Mouse (Mus musculus) hindbrain, embryonic 13.5 days (tissue): ENCODE data around the gene Gdpd3. TPM values are rescaled to one million over a fixed set of nuclear protein-coding genes. Genes with fewer than 3 reads are reported as not detected.
"Not testable (repeated sequence)": the region's sequence is repeated elsewhere in the genome, so short reads cannot be mapped to it uniquely, and the experiment has no call there.

ENCODE experiments used
- ATAC-seq: fragments of 200-750 bp; cut with Nextera tagmentation; 2 replicates; pipeline ENCODE4 v1.8.0; 2017; ENCODE audit warnings: moderate TSS enrichment; ENCODE audit not compliant: low FRiP score
- H3K27ac ChIP-seq: fragments of 300-500 bp; sonication (generic); 2 replicates; pipeline ENCODE4 v1.5.1; 2015; ENCODE audit warnings: inconsistent platforms, mild to moderate bottlenecking, moderate library complexity
- H3K27me3 ChIP-seq: fragments of 300-500 bp; sonication (generic); 2 replicates; pipeline ENCODE4 v1.6.1; 2015; ENCODE audit warnings: mild to moderate bottlenecking, inconsistent platforms
- H3K36me3 ChIP-seq: fragments of 300-500 bp; sonication (generic); 2 replicates; pipeline ENCODE4 v1.6.1; 2015; ENCODE audit warnings: mild to moderate bottlenecking, inconsistent platforms
- H3K4me1 ChIP-seq: fragments of 300-500 bp; sonication (generic); replicated peaks from 2 replicates; pipeline ENCODE4 v1.6.1; 2015; ENCODE audit warnings: inconsistent platforms
- H3K4me2 ChIP-seq: fragments of 300-500 bp; sonication (generic); 2 replicates; pipeline ENCODE4 v1.6.1; 2015; ENCODE audit warnings: inconsistent platforms, mild to moderate bottlenecking, moderate library complexity
- H3K4me3 ChIP-seq: fragments of 300-500 bp; sonication (generic); 2 replicates; pipeline ENCODE4 v1.5.1; 2015; ENCODE audit warnings: mild to moderate bottlenecking, inconsistent platforms
- H3K9ac ChIP-seq: fragments of 300-500 bp; sonication (generic); 2 replicates; pipeline ENCODE4 v1.6.1; 2015; ENCODE audit warnings: mild to moderate bottlenecking, inconsistent platforms
- H3K9me3 ChIP-seq: fragments of 300-500 bp; sonication (generic); 2 replicates; pipeline ENCODE4 v1.6.1; 2016; ENCODE audit warnings: inconsistent platforms
- WGBS: fragments of 180-500 bp; shearing (Covaris S2); methylation state at CpG from one replicate; pipeline ENCODE4 v1.1.7; 2015; 5-methylcytosine and 5-hydroxymethylcytosine counted together
- polyA plus RNA-seq: library from polyadenylated mRNA; unstranded; fragments of >200 nt; fragmentation: Nextera tagmentation; extraction: Ambion mirVana; gene quantifications from 2 replicates; pipeline ENCODE4 v1.2.1, GENCODE M21; 2015

Gene Gdpd3
- polyA plus RNA-seq = 2.0 and 2.3 TPM in 2 replicates

DNA sequence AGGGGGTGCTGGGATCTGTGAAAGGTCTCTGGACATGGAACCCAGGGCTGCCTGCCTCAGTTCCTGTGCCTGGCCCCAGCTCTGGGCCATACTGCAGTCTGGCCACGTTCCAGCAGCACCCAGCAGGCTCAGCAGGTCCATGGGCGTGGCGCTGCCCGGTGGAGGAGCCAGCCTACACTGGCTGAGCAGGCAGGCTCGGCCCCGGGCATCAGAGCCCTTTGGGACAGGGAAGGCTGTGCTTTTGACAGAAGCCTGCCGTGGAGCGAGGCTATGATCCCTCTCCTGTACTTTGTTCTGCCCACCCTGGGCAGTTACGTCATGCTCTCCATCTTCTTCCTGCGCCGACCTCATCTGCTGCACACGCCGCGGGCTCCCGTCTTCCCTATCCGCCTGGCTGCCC lies at the start of gene Gdpd3:
Gene Gdpd3 (plus strand): TSS at position 134 of the 400 bp plus-strand sequence.
- H3K27ac ChIP-seq = no peak within 1 kb of the TSS
- no peaks in the 10 kb centered on the region for H3K9me3 ChIP-seq
- no peaks in the 10 kb centered on the region for H3K27me3 ChIP-seq
- H3K4me2 ChIP-seq = no peak within 1 kb of the TSS
- H3K4me1 ChIP-seq = peaks cover 27% of the 10 kb centered on the region
- no peak for ATAC-seq
- H3K36me3 ChIP-seq = peaks cover 85% of the 10 kb centered on the region
- 89% methylated on average over 16 of the region's 16 CpGs for WGBS
- H3K9ac ChIP-seq = no peak within 1 kb of the TSS
- no peak within 1 kb of the TSS for H3K4me3 ChIP-seq

DNA sequence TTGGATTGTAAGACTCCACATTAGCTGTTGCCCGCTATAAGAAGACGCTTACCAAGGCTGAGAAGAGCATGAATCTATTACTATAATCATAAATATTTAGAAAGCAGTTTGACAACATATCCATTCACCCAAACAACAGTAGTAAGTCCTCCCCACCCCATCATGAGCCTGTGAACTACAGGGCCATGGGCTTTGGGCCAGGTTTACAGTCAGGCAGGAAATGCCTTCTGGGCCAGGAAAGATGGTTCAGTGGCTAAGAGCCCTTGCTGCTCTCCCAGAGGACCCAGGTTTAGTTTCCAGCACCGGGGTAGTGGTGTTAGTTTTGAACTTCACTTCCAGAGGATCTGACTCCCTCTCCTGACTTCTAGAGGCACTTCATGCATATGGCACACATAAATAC lies 48.6 kb upstream of the Gdpd3 start:
- no peak for ATAC-seq
- no peak overlapping the region for H3K4me2 ChIP-seq
- WGBS = 90% methylated on average over 3 of the region's 3 CpGs

DNA sequence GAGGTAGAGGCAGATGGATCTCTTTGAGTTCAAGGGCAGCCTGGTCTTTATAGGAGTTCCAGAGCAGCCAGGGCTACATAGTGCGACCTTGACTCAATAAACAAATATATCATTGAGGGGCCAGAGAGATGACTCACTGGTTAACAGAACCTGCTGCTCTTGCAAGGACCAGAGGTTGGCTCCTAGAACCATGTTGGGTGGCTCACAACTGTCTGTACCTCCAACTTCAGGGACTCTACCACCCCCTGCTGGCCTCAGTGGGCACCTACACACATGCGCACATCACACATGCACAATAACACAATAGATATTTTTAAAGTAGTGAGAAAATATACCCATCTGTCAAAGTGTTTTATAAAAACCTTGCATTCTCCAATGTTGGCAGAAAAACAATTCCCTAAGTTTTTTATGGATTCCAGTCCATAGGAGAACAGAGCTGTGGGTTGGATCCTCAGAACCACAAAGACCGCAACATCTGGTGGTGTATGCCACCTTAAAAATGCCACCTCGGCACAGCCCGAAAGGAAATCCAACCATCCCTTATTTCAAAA lies 47.3 kb upstream of the Gdpd3 start:
- H3K4me3 ChIP-seq = no peak overlapping the region
- H3K9me3 ChIP-seq = peaks cover 5% of the 10 kb centered on the region; the same call in 1 of the 2 replicates
- no peak overlapping the region for H3K4me2 ChIP-seq
- H3K27ac ChIP-seq = no peak overlapping the region
- no peaks in the 10 kb centered on the region for H3K4me1 ChIP-seq
- H3K9ac ChIP-seq = no peak overlapping the region
- no peaks in the 10 kb centered on the region for H3K27me3 ChIP-seq
- 97% methylated on average over 5 of the region's 5 CpGs for WGBS
- no peaks in the 10 kb centered on the region for H3K36me3 ChIP-seq
- no peak for ATAC-seq

More for the DNA sequence above, 48.6 kb upstream of the Gdpd3 start:
- Histone ChIP-seq H3K27me3 (no peaks in the 10 kb centered on the region), H3K9ac (no peak overlapping the region), H3K27ac (no peak overlapping the region), H3K4me1 (no peaks in the 10 kb centered on the region), H3K9me3 (0 out of 2 replicates have a peak, but pooled peaks cover 3% of the 10 kb centered on the region), H3K36me3 (no peaks in the 10 kb centered on the region), H3K4me3 (no peak overlapping the region)

DNA sequence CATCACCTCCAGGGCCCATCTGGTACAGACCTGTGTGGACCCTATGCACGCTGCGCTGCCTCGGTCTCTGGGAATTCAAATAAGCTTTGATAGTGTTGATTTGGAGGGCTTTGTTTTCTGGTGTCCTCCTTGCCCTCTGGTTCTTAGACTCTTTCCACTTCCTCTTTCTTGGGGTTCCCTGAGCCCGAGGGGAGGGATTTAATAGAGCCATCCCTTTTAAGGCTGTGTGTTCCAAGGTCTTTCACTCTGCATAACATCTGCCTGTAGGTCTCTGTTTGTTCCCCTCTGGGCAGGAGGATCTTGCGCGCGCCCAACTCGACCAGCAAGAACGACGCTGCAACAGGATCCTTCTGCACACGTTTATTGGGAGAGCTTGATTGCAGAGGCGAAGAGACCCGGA lies 44.5 kb upstream of the Gdpd3 start:
- no peaks in the 10 kb centered on the region for H3K4me1 ChIP-seq
- no peaks in the 10 kb centered on the region for H3K27me3 ChIP-seq
- peaks cover 5% of the 10 kb centered on the region; the same call in 1 of the 2 replicates for H3K9me3 ChIP-seq
- WGBS = 91% methylated on average over 13 of the region's 13 CpGs
- no peak overlapping the region for H3K9ac ChIP-seq
- H3K36me3 ChIP-seq = no peaks in the 10 kb centered on the region
- ATAC-seq = no peak
- no peak overlapping the region for H3K4me3 ChIP-seq
- no peak overlapping the region for H3K4me2 ChIP-seq
- H3K27ac ChIP-seq = no peak overlapping the region

DNA sequence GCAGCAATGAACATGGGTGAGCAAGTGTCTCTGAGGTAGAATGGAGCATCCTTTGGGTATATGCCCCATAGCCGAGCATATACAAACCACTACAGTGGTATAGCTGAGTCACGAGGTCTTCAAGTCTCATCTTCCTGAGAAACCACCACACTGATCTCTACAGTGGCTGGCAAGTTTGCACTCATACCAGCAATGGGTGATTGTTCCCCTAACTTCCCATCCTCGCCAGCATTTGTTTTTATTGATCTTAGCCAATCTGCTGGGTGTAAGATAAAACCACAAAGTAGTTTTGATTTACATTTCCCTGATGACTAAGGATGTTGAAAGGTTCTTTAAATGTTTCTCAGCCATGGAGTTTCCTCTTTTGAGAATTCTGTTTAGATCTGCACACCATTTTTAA lies 41.1 kb upstream of the Gdpd3 start:
- Histone ChIP-seq H3K9ac (no peak overlapping the region), H3K36me3 (no peaks in the 10 kb centered on the region), H3K4me1 (no peaks in the 10 kb centered on the region), H3K9me3 (peaks cover 5% of the 10 kb centered on the region; the same call in 1 of the 2 replicates), H3K27me3 (no peaks in the 10 kb centered on the region), H3K27ac (no peak overlapping the region), H3K4me3 (no peak overlapping the region), H3K4me2 (no peak overlapping the region)
- WGBS = 84% methylated on average over 3 of the region's 3 CpGs
- no peak for ATAC-seq

DNA sequence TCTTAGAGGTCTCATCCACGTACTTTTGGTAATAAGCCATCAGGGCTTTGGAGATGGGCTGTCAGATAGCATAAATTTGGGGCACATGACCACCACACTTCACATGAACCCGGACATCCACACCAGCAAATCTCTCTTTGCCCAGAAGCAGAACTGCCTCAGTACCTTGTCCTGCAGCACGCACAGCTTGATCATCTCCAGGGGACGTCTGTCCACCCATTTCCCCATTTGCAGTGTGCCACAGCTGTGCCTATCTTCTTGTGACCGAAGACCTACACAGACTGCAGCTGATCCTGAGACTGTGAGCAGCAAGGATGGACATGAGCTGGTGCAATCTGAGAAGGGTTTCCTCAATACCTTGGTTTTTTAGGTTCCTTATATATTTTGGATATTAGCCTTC lies 40.5 kb upstream of the Gdpd3 start:
- no peak for ATAC-seq
- Histone ChIP-seq H3K9me3 (peaks cover 5% of the 10 kb centered on the region; the same call in 1 of the 2 replicates), H3K27ac (no peak overlapping the region), H3K36me3 (no peaks in the 10 kb centered on the region), H3K4me1 (no peaks in the 10 kb centered on the region), H3K4me2 (no peak overlapping the region), H3K27me3 (no peaks in the 10 kb centered on the region), H3K9ac (no peak overlapping the region), H3K4me3 (no peak overlapping the region)
- WGBS = 86% methylated on average over 5 of the region's 5 CpGs

DNA sequence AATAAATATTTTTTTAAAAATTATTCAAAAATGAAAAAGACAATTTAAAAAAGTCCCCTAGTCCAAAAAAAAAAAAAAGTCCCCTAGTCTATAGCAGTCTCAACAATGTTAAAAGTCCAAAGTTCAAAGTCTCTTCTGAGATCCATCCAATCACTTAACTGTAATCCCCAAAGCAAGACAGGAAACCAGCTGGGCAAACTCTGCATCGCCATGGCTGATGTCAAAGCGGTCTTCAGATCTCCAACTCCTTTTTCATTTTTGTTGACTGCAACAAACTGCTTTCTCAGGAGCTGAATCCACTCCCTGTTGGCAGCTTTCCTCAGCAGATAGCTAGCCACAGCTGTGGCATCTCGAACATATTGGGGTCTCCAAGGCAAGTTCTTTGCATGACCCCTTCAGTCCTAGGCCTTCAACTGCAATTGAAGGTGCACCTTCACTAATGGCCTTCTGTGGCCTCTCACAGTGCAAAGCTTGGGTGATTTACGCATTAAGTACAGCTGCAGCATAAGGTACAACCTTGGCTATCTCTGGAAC lies 35.8 kb upstream of the Gdpd3 start:
- not testable (repeated sequence) for H3K27ac ChIP-seq, ATAC-seq, H3K36me3 ChIP-seq, H3K4me1 ChIP-seq, H3K9ac ChIP-seq, H3K27me3 ChIP-seq, H3K4me2 ChIP-seq, H3K9me3 ChIP-seq, H3K4me3 ChIP-seq
- WGBS = 85% methylated on average over 4 of the region's 4 CpGs

DNA sequence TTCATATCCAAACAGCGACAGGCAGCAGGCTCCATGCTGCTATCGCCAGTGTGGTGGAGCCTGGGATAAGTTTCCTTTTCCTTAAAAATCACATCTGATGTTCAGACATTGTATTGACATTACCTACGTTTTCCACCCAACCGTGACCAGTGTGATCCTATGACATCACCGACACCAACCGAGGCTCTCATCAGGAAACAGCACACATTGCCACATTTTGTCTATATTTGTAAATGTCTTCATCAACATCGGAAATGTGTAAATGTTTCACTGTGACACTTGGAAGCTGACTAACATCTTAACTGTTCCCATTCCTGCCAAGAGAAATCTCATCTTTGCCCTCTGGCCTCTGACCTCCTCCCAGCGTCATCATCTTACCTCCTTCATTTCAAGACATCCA lies 30.0 kb upstream of the Gdpd3 start:
- Histone ChIP-seq H3K4me1 (0 out of 2 replicates have a peak, but pooled peaks cover 10% of the 10 kb centered on the region), H3K36me3 (no peaks in the 10 kb centered on the region), H3K9ac (no peak overlapping the region), H3K27ac (no peak overlapping the region), H3K9me3 (no peaks in the 10 kb centered on the region), H3K4me3 (no peak overlapping the region), H3K4me2 (no peak overlapping the region), H3K27me3 (no peaks in the 10 kb centered on the region)
- ATAC-seq = no peak
- 83% methylated on average over 8 of the region's 8 CpGs for WGBS

DNA sequence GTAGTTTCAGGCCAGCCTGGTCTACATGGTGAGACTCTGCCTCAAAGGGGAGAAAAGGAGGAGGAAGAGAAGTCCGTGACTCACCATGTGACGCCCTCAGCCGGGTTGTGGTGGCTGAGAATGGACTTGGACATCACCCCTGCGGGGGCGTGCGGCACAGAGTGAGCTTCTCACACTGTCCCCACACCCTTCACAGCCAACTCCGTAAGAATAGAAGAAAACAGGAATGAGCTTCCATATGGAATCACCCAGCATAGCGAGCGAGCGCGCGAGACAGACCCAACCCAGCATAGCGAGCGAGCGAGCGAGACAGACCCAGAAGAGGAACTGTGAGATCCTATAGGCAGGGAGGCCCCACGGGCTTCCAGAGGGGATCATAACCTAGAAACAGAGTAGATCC lies 26.6 kb upstream of the Gdpd3 start:
- no peak overlapping the region for H3K27ac ChIP-seq
- 0 out of 2 replicates have a peak, but pooled peaks cover 10% of the 10 kb centered on the region for H3K4me1 ChIP-seq
- no peaks in the 10 kb centered on the region for H3K36me3 ChIP-seq
- H3K27me3 ChIP-seq = no peaks in the 10 kb centered on the region
- no peak overlapping the region for H3K9ac ChIP-seq
- H3K9me3 ChIP-seq = no peaks in the 10 kb centered on the region
- no peak for ATAC-seq
- 84% methylated on average over 17 of the region's 17 CpGs for WGBS
- no peak overlapping the region for H3K4me3 ChIP-seq
- no peak overlapping the region for H3K4me2 ChIP-seq

DNA sequence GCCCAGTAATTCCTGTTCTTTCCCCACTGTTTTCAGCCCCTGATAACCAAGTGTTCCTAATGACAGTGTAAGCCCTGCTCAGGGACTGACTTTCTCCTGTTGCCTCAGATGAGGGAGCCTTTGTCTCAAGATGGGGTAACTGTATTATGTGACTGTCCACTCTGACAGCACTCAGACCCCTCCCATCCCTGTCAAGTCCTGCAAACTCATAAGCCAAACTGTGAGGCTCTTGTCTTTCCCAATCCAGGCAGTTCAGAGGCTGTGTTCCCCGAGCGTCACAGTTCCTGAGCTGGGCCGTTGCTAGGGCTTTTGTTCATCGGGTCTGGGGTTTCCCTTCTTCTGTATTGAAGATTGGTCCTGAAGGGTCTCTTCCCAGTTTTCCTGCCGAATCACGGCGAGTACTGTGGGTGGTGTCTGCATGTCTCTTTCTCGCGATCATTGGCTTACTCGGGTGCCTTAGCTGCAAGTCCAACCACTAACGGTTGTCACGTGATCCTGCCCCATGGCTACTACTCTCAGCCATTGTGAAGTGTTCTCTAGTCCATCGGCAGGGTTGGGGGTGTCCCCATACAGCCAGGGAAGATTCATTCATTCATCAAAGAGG lies 25.9 kb upstream of the Gdpd3 start:
- no peak for ATAC-seq
- Histone ChIP-seq H3K4me1 (0 out of 2 replicates have a peak, but pooled peaks cover 10% of the 10 kb centered on the region), H3K36me3 (no peaks in the 10 kb centered on the region), H3K27ac (no peak overlapping the region), H3K27me3 (no peaks in the 10 kb centered on the region), H3K9ac (no peak overlapping the region), H3K9me3 (no peaks in the 10 kb centered on the region), H3K4me2 (no peak overlapping the region), H3K4me3 (no peak overlapping the region)
- 69% methylated on average over 13 of the region's 13 CpGs for WGBS

DNA sequence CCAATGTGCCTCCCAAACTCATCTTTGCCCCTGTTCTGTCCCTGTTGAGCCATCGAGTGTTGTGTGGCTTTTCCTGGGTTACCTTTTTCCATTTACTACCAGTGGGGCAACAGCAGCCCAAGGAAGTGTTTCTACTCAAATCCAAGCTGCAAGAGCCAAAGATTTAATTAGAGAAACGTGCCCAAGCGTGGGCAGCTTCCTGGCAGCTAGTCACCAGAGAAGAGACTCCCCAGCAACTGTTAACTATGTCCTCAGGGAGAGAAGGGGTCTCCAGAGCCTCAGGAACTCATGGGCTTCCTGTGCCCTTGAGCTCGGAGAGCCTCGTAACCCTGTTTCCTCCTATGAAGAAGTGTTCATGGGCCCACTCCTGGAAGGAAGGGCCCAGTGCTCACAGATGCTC lies 25.2 kb upstream of the Gdpd3 start:
- Histone ChIP-seq H3K9ac (no peak overlapping the region), H3K9me3 (no peaks in the 10 kb centered on the region), H3K27me3 (no peaks in the 10 kb centered on the region), H3K36me3 (no peaks in the 10 kb centered on the region), H3K4me3 (no peak overlapping the region), H3K4me1 (0 out of 2 replicates have a peak, but pooled peaks cover 10% of the 10 kb centered on the region), H3K27ac (no peak overlapping the region), H3K4me2 (no peak overlapping the region)
- ATAC-seq = no peak
- 92% methylated on average over 5 of the region's 5 CpGs for WGBS

DNA sequence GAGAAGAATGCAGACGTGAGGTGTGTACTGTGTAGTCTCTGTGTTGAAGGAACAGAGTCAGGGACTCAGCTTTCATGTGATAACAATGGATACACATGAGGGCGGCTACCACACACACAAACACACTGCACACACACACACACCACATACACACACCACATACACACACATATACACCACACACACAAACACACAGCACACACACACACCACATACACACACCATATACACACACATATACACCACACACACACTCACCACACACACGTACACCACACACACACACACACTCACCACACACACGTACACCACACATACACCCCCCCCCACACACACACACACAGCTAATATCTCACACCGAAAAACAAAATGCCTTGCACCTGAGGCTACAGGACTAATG lies 24.7 kb upstream of the Gdpd3 start:
- H3K4me1 ChIP-seq = 0 out of 2 replicates have a peak, but pooled peaks cover 10% of the 10 kb centered on the region
- H3K9me3 ChIP-seq = no peaks in the 10 kb centered on the region
- ATAC-seq = no peak
- no peaks in the 10 kb centered on the region for H3K36me3 ChIP-seq
- H3K4me2 ChIP-seq = no peak overlapping the region
- H3K4me3 ChIP-seq = no peak overlapping the region
- no peaks in the 10 kb centered on the region for H3K27me3 ChIP-seq
- H3K27ac ChIP-seq = no peak overlapping the region
- WGBS = 85% methylated on average over 5 of the region's 5 CpGs
- H3K9ac ChIP-seq = no peak overlapping the region
